Mouse (Mus musculus): ENCODE data around the gene BC049762. TPM values are rescaled to one million over a fixed set of nuclear protein-coding genes. Genes with fewer than 3 reads are reported as not detected.

The BC049762 gene
- polyA plus RNA-seq, 1 experiment, result not detected

DNA sequence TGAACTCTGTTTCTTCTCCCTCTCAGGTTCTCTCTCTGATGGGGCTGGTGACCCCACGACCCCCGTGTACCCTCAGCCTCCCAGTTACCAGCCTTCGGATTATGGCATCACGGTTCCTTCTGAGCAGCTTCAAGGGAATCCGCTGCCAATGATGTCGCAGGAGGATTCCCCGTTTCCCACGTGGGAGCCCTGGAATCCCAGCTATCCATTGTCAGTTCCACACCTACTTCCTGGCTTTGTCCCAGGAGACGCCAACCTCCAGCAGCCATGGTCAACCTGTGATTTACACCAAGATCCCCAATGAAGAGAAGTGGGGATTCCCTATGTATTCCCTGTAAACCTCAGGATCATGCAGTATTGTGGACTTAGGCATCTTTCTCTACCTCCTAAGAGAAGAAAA, 28.2 kb downstream of the BC049762 start:
- H3K4me3 ChIP-seq, result no peak overlapping the region
- H3K79me2 ChIP-seq (ENCODE audit: control insufficient read depth, insufficient read depth), result no peaks in the 10 kb centered on the region
- TF ChIP-seq USF1 (IDR thresholded peaks at IDR 0.05; ENCODE audit: low read depth), result no peak
- no peak for TF ChIP-seq POLR2AphosphoS2 (IDR thresholded peaks at IDR 0.05; ENCODE audit: insufficient read length, low read depth)
- no peak for TF ChIP-seq TCF12 (IDR thresholded peaks at IDR 0.05; ENCODE audit: insufficient read depth, poor library complexity, severe bottlenecking)
- no peak for TF ChIP-seq REST (IDR thresholded peaks at IDR 0.05; ENCODE audit: insufficient read depth, insufficient read length)
- no peak for TF ChIP-seq CEBPB (IDR thresholded peaks at IDR 0.05; ENCODE audit: insufficient read depth, poor library complexity, severe bottlenecking)
- TF ChIP-seq MYOD1 (IDR thresholded peaks at IDR 0.05; ENCODE audit: control insufficient read depth in 1 of 3, insufficient read length in 2 of 3, low read depth in 2 of 3), result no peak
- no peak for TF ChIP-seq MYOG (IDR thresholded peaks at IDR 0.05; ENCODE audit: control insufficient read depth in 1 of 3, insufficient read depth in 1 of 3, insufficient read length in 2 of 3, low read depth in 2 of 3)
- no peak for TF ChIP-seq POLR2A (IDR thresholded peaks at IDR 0.05; ENCODE audit: insufficient read length, low read depth)
- TF ChIP-seq TCF3 (IDR thresholded peaks at IDR 0.05; ENCODE audit: insufficient read length, low read depth), result no peak
- no peak for TF ChIP-seq SRF (IDR thresholded peaks at IDR 0.05; ENCODE audit: control insufficient read depth, insufficient read length, low read depth)
- TF ChIP-seq E2F4 (IDR thresholded peaks at IDR 0.05; ENCODE audit: insufficient read depth), result no peak
- TF ChIP-seq MAX (IDR thresholded peaks at IDR 0.05; ENCODE audit: low read depth), result no peak
- H3ac ChIP-seq (ENCODE audit: control insufficient read depth, insufficient read length), result no peak overlapping the region
- H3K4me2 ChIP-seq (ENCODE audit: low read depth), result no peak overlapping the region
- H3K36me3 ChIP-seq (ENCODE audit: control insufficient read depth, insufficient read depth), result no peaks in the 10 kb centered on the region
- peaks cover 27% of the 10 kb centered on the region for H3K27me3 ChIP-seq (ENCODE audit: control insufficient read depth, insufficient read depth, insufficient read length)

DNA sequence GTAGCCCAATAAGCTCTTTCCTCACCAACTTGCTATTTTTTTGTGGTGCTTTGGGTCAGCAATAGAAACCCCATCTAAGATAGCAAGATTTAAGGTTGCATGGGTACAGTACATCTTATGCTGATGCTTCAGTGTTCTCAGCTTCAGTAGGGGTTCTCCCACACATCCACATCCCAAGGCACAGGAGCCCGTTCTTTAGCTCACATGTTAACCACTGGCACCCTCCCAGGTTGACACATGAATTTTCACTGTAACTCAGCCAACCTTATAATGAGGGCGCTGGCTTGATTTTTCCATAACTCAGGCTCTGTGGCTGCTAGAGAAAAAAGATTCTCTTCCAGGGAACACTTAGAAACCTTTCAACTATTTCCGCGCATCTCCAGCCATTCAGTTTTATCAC, 35.7 kb downstream of the BC049762 start:
- TF ChIP-seq MAX (IDR thresholded peaks at IDR 0.05; ENCODE audit: low read depth) (no peak), USF1 (IDR thresholded peaks at IDR 0.05; ENCODE audit: low read depth) (no peak), E2F4 (IDR thresholded peaks at IDR 0.05; ENCODE audit: insufficient read depth) (no peak), POLR2A (IDR thresholded peaks at IDR 0.05; ENCODE audit: insufficient read length, low read depth) (no peak), MYOD1 (IDR thresholded peaks at IDR 0.05; ENCODE audit: control insufficient read depth in 1 of 3, insufficient read length in 2 of 3, low read depth in 2 of 3) (no peak)
- Histone ChIP-seq H3K4me3 (no peak overlapping the region), H3K79me2 (ENCODE audit: control insufficient read depth, insufficient read depth) (no peaks in the 10 kb centered on the region), H3ac (ENCODE audit: control insufficient read depth, insufficient read length) (no peak overlapping the region), H3K4me2 (ENCODE audit: low read depth) (no peak overlapping the region), H3K36me3 (ENCODE audit: control insufficient read depth, insufficient read depth) (no peaks in the 10 kb centered on the region), H3K27me3 (ENCODE audit: control insufficient read depth, insufficient read depth, insufficient read length) (peaks cover 6% of the 10 kb centered on the region)

DNA sequence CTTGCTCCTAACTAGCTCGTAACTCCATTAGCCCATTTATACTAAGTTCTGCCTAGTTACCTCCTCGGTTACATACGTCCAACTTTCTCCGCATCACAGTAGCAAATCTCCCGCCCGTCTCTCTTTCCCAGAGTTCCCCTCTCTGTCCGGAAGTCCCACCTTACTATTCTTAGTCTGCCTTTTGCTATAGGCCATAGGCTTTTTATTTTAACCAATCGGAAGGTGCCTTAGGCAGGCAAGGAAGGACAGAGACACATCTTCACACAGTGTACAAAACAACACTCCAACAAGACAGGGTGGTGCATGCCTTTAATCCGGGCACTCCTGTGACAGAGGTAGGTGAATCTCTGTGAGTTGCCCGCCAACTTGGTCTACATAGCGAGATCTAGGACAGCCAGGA, 42.5 kb downstream of the BC049762 start, which contains the start of gene Gm12569:
TSS of gene Gm12569 (plus strand) at position 166 of the 400 bp plus-strand sequence.
- H3K27me3 ChIP-seq (ENCODE audit: control insufficient read depth, insufficient read depth, insufficient read length), result peaks cover 10% of the 10 kb centered on the region
- H3ac ChIP-seq (ENCODE audit: control insufficient read depth, insufficient read length), result no peak within 1 kb of the TSS
- no peaks in the 10 kb centered on the region for H3K79me2 ChIP-seq (ENCODE audit: control insufficient read depth, insufficient read depth)

DNA sequence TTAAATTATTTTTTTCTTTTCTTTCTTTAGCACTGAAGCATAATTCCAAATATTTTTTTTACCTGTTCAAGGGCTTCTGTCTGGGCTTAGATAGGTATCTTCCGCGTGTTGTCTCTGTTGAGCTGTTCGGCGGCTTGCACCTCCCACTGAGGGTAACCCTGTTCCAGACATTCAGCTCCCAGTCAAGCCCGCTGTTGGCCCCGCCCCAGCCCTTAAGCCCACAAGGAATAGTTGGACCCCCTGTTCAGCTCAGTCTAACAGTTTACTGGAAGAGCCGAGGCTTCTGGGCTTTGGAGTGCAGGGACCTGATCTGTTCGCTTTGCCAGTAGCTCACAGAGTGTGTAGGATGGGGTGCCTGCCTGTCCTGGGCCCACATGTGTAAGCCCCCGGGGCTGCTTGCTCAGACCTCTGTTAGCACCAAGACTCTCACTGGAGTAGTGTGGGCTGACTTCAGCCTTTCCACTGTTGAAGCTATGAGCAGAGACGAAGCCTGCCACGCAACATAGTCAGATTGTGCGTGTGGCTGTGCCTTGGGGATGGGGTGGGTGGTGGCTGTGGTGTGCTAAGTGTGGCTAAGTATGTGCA, 43.4 kb downstream of the BC049762 start:
- Histone ChIP-seq H3K79me2 (ENCODE audit: control insufficient read depth, insufficient read depth) (no peaks in the 10 kb centered on the region), H3K36me3 (ENCODE audit: control insufficient read depth, insufficient read depth) (no peaks in the 10 kb centered on the region), H3K4me2 (ENCODE audit: low read depth) (no peak overlapping the region), H3ac (ENCODE audit: control insufficient read depth, insufficient read length) (no peak overlapping the region), H3K4me3 (no peak overlapping the region), H3K27me3 (ENCODE audit: control insufficient read depth, insufficient read depth, insufficient read length) (peaks cover 11% of the 10 kb centered on the region)
- TF ChIP-seq SRF (IDR thresholded peaks at IDR 0.05; ENCODE audit: control insufficient read depth, insufficient read length, low read depth), result no peak

More for the DNA sequence above, 42.5 kb downstream of the BC049762 start, which contains the start of gene Gm12569:
- TF ChIP-seq CEBPB (IDR thresholded peaks at IDR 0.05; ENCODE audit: insufficient read depth, poor library complexity, severe bottlenecking), result no peak
- TF ChIP-seq TCF12 (IDR thresholded peaks at IDR 0.05; ENCODE audit: insufficient read depth, poor library complexity, severe bottlenecking), result no peak
- TF ChIP-seq TCF3 (IDR thresholded peaks at IDR 0.05; ENCODE audit: insufficient read length, low read depth), result no peak
- TF ChIP-seq MYOD1 (IDR thresholded peaks at IDR 0.05; ENCODE audit: control insufficient read depth in 1 of 3, insufficient read length in 2 of 3, low read depth in 2 of 3), result no peak
- TF ChIP-seq REST (IDR thresholded peaks at IDR 0.05; ENCODE audit: insufficient read depth, insufficient read length), result no peak
- no peak for TF ChIP-seq MAX (IDR thresholded peaks at IDR 0.05; ENCODE audit: low read depth)
- no peak for TF ChIP-seq POLR2A (IDR thresholded peaks at IDR 0.05; ENCODE audit: insufficient read length, low read depth)
- no peak for TF ChIP-seq POLR2AphosphoS2 (IDR thresholded peaks at IDR 0.05; ENCODE audit: insufficient read length, low read depth)
- no peak for TF ChIP-seq USF1 (IDR thresholded peaks at IDR 0.05; ENCODE audit: low read depth)
- no peak for TF ChIP-seq E2F4 (IDR thresholded peaks at IDR 0.05; ENCODE audit: insufficient read depth)
- TF ChIP-seq MYOG (IDR thresholded peaks at IDR 0.05; ENCODE audit: control insufficient read depth in 1 of 3, insufficient read depth in 1 of 3, insufficient read length in 2 of 3, low read depth in 2 of 3), result no peak
- TF ChIP-seq SRF (IDR thresholded peaks at IDR 0.05; ENCODE audit: control insufficient read depth, insufficient read length, low read depth), result no peak
- Histone ChIP-seq H3K36me3 (ENCODE audit: control insufficient read depth, insufficient read depth) (no peaks in the 10 kb centered on the region), H3K4me2 (ENCODE audit: low read depth) (no peak within 1 kb of the TSS), H3K4me3 (no peak within 1 kb of the TSS)

DNA sequence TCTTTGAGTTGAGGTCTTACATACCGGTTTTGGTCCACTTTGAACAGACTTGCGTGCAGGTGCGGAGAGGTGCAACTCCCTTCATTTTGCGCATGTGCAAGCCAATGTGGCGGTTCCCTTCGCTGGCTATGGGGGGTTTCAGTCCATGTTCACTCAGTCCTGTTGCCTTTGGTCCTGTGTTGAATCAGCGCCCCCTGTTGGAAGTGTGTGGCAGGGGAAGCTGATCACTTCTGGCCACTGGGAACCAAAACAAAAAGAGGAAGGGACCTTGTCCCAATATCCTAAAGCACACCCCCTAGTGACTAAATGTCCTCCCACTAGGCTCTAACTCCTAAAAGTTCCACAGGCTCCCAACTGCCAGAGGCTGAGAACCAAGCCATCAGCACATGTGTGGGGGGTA, 48.8 kb downstream of the BC049762 start:
- H3K79me2 ChIP-seq (ENCODE audit: control insufficient read depth, insufficient read depth), result no peaks in the 10 kb centered on the region
- no peak for TF ChIP-seq POLR2AphosphoS2 (IDR thresholded peaks at IDR 0.05; ENCODE audit: insufficient read length, low read depth)
- TF ChIP-seq MAX (IDR thresholded peaks at IDR 0.05; ENCODE audit: low read depth), result no peak
- TF ChIP-seq TCF3 (IDR thresholded peaks at IDR 0.05; ENCODE audit: insufficient read length, low read depth), result no peak
- TF ChIP-seq USF1 (IDR thresholded peaks at IDR 0.05; ENCODE audit: low read depth), result no peak
- no peak overlapping the region for H3ac ChIP-seq (ENCODE audit: control insufficient read depth, insufficient read length)
- no peak overlapping the region for H3K4me3 ChIP-seq
- H3K4me2 ChIP-seq (ENCODE audit: low read depth), result no peak overlapping the region
- peaks cover 4% of the 10 kb centered on the region for H3K27me3 ChIP-seq (ENCODE audit: control insufficient read depth, insufficient read depth, insufficient read length)
- H3K36me3 ChIP-seq (ENCODE audit: control insufficient read depth, insufficient read depth), result no peaks in the 10 kb centered on the region

Data from myocyte (in vitro differentiated cells).